Mouse (Mus musculus) brain, embryonic 14.5 days (tissue): ENCODE data around the gene Vmn1r222.

ENCODE experiments used
- CTCF ChIP-seq: fragments of 200-500 bp; IDR thresholded peaks from 2 replicates; pipeline ENCODE4 v1.5.1; 2012; ENCODE audit warnings: inconsistent platforms, mild to moderate bottlenecking, moderate library complexity, borderline replicate concordance; ENCODE audit not compliant: insufficient read depth, insufficient read length; ENCODE audit errors: extremely low read depth
- POLR2A ChIP-seq: fragments of 200-500 bp; IDR thresholded peaks from 2 replicates; pipeline ENCODE4 v1.6.1; 2012; ENCODE audit warnings: mild to moderate bottlenecking, inconsistent platforms, borderline replicate concordance; ENCODE audit not compliant: poor library complexity, insufficient read depth, insufficient read length, severe bottlenecking; ENCODE audit errors: extremely low read depth

DNA sequence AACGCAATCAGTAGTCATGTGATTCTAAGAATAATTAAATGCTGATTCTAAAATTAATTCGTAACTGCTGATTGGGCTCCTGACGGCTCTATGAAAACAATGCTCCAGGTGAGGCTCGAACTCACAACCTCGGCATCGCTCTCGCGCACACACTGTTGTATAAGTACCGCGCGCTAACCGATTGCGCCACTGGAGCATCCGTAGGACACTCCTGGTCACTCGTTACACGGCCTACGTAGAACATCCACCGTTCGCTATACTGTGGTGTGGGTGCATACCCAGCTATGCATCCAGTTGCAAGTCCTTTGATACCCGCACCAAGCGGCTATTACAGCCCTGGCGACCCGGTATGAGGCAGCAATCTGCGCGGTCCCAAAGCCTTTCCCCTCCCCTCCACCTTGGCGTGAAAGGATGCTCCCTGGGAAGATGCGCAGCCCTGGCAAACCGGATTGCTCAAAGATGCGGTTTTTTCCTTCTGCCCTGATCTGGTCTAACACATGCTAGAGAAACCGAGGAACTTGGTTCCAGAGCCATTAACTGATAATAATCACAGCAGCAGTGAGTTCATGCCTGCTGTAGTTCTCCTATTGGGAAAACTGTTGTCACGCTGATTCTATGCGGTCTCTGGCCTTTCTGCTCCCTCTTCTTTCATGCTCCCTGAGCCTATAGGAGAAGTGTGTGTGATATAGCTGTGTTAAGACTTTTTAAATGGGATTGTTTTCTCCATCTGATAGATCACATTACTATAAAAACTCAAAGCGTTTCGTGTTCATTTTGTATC is 34.8 kb upstream of the Vmn1r222 start:
- no peak for TF ChIP-seq CTCF
- TF ChIP-seq POLR2A = no peak
